Comparison of ENCODE assay signal across 11 mouse cellular contexts in the genomic region with DNA sequence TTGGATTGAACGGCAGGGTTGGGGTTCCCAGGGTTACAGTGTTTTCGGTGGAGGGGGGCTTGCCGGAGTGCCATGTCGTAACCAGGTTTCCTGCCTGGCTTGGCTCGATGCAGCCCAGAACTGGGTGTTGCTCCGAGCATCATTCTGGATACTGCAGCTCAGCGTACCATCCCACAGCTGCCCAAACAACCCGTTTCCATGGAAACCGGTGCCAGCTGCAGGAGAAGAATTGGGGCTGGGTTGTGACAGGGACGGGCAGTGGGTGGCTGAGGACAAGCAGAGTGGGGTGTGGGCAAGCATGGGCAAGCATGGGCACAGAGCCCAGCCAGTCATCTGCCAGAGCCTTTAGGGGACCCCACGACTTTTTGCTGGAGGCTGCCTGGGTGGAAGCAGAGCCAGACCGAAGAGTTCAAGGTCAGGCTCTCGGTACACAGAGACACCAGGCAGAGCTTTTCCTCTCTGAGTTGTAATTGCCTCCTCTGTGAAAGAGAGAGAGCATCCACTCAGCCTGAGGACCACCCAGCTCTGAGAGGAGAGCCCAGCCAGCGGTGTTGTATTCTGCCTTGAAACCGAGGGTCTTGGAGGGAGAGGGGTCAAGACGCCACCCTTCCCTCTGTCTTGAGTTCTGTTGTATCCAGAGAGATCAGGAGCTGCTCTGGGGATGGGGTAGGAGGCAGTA. TPM values are rescaled to one million over a fixed set of nuclear protein-coding genes. Genes with fewer than 3 reads are reported as not detected.
DNase-seq lines count a peak whose midpoint lies in the region; TF ChIP-seq lines count a peak whose summit lies in the region.
"Had no signal": no experiment of that assay in that cellular context is flagged by ENCODE, and none has a peak within 500 bp of the region (broad histone marks: within the 10 kb centered on the region; RNA-seq: fewer than 3 reads in every experiment).

No protein-coding gene starts in this region.

- H3K4me3 ChIP-seq in heart, embryonic 10.5 days: 0 out of 2 replicates have a peak overlapping the region, but pooled peaks have one; percentile 0
- H3K4me3 ChIP-seq in left cerebral cortex, adult 2 months: peak overlapping the region; percentile 24
- H3K4me3 ChIP-seq: heart, embryonic 15.5 days had no signal

- intact Hi-C loops in left cerebral cortex, adult 2 months (cut with DNase I): no loop called here

- H3K36me3 ChIP-seq in heart, embryonic 10.5 days: no peaks in the 10 kb centered on the region
- H3K36me3 ChIP-seq: heart, embryonic 15.5 days had no signal

- H3K27ac ChIP-seq in heart, embryonic 10.5 days: peak overlapping the region; percentile 43; the same call in 1 of the 2 replicates
- H3K27ac ChIP-seq in left cerebral cortex, adult 2 months: peak overlapping the region; percentile 81
- H3K27ac ChIP-seq: heart, embryonic 15.5 days; liver, embryonic 14.5 days had no signal

- no peak for TF ChIP-seq CTCF in left cerebral cortex, adult 2 months (IDR thresholded peaks at IDR 0.05)

- DNase-seq in heart, embryonic 10.5 days (ENCODE audit: low spot score): no peak
- no peak for DNase-seq in heart, adult 11 months
- peak; percentile 16 for DNase-seq in forelimb bud, embryonic 11.5 days (ENCODE audit: low read depth, low spot score)
- peak; percentile 55 to 74 for DNase-seq in left cerebral cortex, adult 2 months (ENCODE audit: extremely low spot score in 1 of 2, low spot score in 2 of 2)
- peak; percentile 87 for DNase-seq in right cerebral cortex, adult 18-20 months
- DNase-seq in kidney, postnatal 4 days: no peak
- DNase-seq in urinary bladder, postnatal 4 days (ENCODE audit: low spot score in 2 of 2): no peak
- DNase-seq in kidney, adult 11 months: no peak

- peaks cover 21% of the 10 kb centered on the region for H3K4me1 ChIP-seq in heart, embryonic 10.5 days

- WGBS in heart, embryonic 10.5 days: 76% methylated on average over 16 of the region's 16 CpGs

- H3K9me3 ChIP-seq in heart, embryonic 10.5 days: peaks cover 4% of the 10 kb centered on the region; the same call in 1 of the 2 replicates
- H3K9me3 ChIP-seq: heart, embryonic 15.5 days had no signal

- H3K27me3 ChIP-seq in heart, embryonic 10.5 days (ENCODE audit: insufficient read depth, poor library complexity, severe bottlenecking): peaks cover 16% of the 10 kb centered on the region; the same call in 1 of the 2 replicates
- H3K27me3 ChIP-seq: heart, embryonic 15.5 days had no signal

RNA-seq across cellular contexts. Expression of a gene that starts 5.3 kb away (rescaled TPM):
- polyA plus RNA-seq in heart, embryonic 10.5 days (2016; fragmentation: Nextera tagmentation; extraction: Ambion mirVana): 0.46 and 0.59 TPM in 2 replicates
- total RNA-seq in left cerebral cortex, adult 2 months (2021): under 1 TPM; 0.40 to 0.57 TPM
- polyA plus RNA-seq: small intestine, adult 2 months had no signal

RNA-seq across cellular contexts. Expression of a gene that starts 50.4 kb away (rescaled TPM):
- 1.2 and 3.1 TPM in 2 replicates for polyA plus RNA-seq in heart, embryonic 10.5 days (2016; fragmentation: Nextera tagmentation; extraction: Ambion mirVana)
- 100 to 1,000 TPM; 422 to 424 TPM for total RNA-seq in left cerebral cortex, adult 2 months (2021)

Comparison
In these comparisons a context has a peak if more than half of its experiments do, and no peak if none do; other contexts are left out.
1. DNase-seq: peak in forelimb bud, embryonic 11.5 days (single experiment), left cerebral cortex, adult 2 months (2 of 2) and right cerebral cortex, adult 18-20 months (single experiment); none in heart, embryonic 10.5 days (single experiment), heart, adult 11 months (single experiment), kidney, postnatal 4 days (0 of 2), urinary bladder, postnatal 4 days (0 of 2) and kidney, adult 11 months (single experiment).